Mouse (Mus musculus): ENCODE measurements at regions not wholly inside any gene's neighbourhood (a gene's known extent, or its start where the extent isn't known, plus 50 kb on each side); places are given as distances from the start of the nearest gene placed in this dataset.

GRCm38 (mm10) chr8:88914657-88915056, 129.3 kb downstream of the Sall1 start:
- TF ChIP-seq CTCF (conservative IDR thresholded peaks at IDR 0.05; ENCODE audit: low read length) (no peak), NANOG (IDR thresholded peaks at IDR 0.05; ENCODE audit: borderline replicate concordance, low read length) (no peak), POU5F1 (IDR thresholded peaks at IDR 0.05; ENCODE audit: borderline replicate concordance, low read length) (no peak)

Data from E14TG2a.4 (cell line).